Mouse (Mus musculus): Measurements from ENCODE around the gene Zzz3.

The Zzz3 gene

DNA sequence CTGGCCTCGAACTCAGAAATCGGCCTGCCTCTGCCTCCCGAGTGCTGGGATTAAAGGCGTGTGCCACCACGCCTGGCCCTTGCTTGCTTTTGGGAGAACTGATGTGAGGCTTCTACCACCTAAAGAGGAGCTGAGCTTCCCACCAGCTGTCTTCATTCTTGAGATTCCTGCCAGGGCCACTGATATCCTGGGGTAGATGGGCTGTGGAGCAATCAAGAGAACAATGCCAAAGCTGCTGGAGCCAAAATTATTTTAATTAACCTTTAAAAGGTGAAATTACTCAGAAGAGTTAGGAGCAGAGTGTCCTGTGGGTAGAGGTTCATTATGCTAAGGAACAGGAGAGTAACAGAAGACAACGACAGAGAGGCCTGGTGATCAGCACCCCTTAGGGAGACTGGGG lies 70.1 kb downstream of the Zzz3 start:
- in situ Hi-C loops (cut with MboI, MseI), result loop anchor here (5.0 kb wide), 1 partner anchor 282 kb away; no protein-coding TSS in a partner anchor

- in situ Hi-C loops (cut with MboI, MseI), result loop anchor here (5.0 kb wide), 1 partner anchor 280 kb away; no protein-coding TSS in a partner anchor
Measured at GRCm38 (mm10) chr3:152466849-152467248, 71.6 kb downstream of the Zzz3 start.

- in situ Hi-C loops (cut with MboI, MseI), result loop anchor here (5.0 kb wide), 1 partner anchor 280 kb away; no protein-coding TSS in a partner anchor
Measured at GRCm38 (mm10) chr3:152467312-152467711, 72.0 kb downstream of the Zzz3 start.

GRCm38 (mm10) chr3:152468032-152468431 lies 72.8 kb downstream of the Zzz3 start:
- in situ Hi-C loops (cut with MboI, MseI), result loop anchor here (5.0 kb wide), 1 partner anchor 279 kb away; no protein-coding TSS in a partner anchor

- in situ Hi-C loops (cut with MboI, MseI), result loop anchor here (5.0 kb wide), 1 partner anchor 279 kb away; no protein-coding TSS in a partner anchor
Measured at GRCm38 (mm10) chr3:152468569-152469041, 73.3 kb downstream of the Zzz3 start.

- in situ Hi-C loops (cut with MboI, MseI), result loop anchor here (5.0 kb wide), 1 partner anchor 278 kb away; no protein-coding TSS in a partner anchor
Measured at GRCm38 (mm10) chr3:152469423-152470200, 74.3 kb downstream of the Zzz3 start.

- in situ Hi-C loops (cut with MboI, MseI), result no loop called here
Measured at GRCm38 (mm10) chr3:152470347-152470746, 75.1 kb downstream of the Zzz3 start.

GRCm38 (mm10) chr3:152472676-152473075 lies 77.4 kb downstream of the Zzz3 start:
- in situ Hi-C loops (cut with MboI, MseI), result no loop called here

DNA sequence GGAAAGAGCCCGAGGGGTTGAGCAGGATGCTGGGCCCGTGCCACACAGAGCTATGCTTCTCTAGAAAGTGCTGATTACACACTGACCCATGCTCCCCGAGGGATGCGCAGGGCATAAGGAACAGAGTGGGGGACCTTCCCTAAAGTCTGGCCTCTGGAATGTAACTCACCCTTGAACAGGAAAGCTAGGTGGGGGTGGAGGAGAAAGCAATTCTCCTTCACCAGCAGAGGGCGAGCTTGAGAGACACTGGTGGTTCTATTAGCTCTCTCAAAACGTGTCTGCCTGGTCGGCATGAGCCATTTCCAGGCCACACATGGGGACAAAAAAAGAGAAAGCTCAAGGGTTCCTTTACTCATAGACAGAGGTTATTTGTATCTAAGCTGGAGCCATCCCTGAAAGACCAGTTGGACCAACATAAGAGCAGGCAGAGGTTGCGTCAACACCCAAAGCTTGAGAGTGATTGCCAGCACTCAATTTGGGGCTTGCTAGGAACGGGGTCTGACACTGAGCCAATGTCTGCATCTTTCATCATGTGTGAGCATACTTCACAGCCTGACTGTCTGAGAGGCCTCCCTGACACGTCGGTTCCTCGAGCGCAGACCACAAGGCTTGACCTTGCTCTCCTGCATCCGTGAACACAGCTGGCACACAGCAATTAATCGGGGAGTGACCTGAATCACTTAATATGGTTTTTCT lies 79.5 kb downstream of the Zzz3 start:
- in situ Hi-C loops (cut with MboI, MseI), result no loop called here

- in situ Hi-C loops (cut with MboI, MseI), result no loop called here
Measured at GRCm38 (mm10) chr3:152475278-152475669, 80.0 kb downstream of the Zzz3 start.

GRCm38 (mm10) chr3:152475894-152476293 lies 80.6 kb downstream of the Zzz3 start:
- in situ Hi-C loops (cut with MboI, MseI), result no loop called here

DNA sequence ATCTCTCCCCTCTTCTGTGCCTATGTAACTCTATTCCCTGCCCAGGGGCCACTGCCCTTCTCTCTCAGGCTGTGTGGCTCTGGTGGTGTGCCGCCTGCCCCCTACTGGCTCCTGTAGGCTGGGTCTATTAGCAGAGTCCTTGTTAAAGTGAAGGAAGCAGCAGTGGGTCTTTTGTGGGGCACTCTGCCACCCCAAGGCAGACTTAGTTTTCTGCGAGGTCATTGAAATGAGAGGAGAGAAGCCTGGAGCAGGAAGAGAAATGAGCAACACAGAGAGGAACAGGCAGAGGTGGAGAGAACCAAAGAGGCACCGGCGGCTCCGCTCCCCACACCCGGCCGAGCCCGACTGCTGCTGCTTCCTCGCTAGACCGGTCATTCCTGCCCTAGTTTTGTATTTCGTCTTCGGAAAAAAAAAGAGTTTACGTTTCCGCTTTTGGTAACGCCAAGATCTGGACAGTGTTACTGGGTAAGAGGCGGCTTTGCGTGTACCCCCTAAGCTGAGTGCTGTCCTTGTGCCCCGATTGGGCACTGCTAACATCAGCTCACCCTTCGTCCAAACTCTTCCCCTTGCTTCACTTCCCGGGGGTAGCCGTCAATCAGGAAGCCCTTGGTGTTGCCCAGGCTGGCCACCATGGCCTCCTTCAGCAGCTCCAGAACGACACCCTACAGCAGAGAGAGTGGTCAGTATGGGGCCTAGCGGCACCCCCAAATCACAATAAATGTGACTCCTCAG lies 82.7 kb downstream of the Zzz3 start:
- in situ Hi-C loops (cut with MboI, MseI), result no loop called here

- in situ Hi-C loops (cut with MboI, MseI), result no loop called here
Measured at GRCm38 (mm10) chr3:152478599-152479435, 83.5 kb downstream of the Zzz3 start.

DNA sequence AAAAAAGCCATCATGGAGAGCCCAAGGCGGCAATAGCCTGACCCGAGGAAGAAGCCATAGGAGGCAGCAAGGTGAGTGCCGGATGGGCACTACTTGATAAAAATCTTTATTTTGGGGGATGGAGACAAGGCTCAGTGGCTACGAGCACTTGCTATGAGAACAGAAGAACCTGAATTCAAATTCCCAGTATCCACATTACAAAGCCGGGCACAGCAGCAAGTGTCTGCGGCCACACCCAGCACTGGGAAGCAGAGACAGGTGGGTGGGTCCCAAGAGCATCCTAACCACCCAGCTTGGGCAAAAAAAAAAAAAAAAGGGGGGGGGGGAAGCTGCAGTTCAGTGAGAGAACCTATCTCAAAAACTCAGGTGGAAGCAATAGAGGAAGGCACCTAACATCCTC lies 85.1 kb downstream of the Zzz3 start:
- in situ Hi-C loops (cut with MboI, MseI), result no loop called here

DNA sequence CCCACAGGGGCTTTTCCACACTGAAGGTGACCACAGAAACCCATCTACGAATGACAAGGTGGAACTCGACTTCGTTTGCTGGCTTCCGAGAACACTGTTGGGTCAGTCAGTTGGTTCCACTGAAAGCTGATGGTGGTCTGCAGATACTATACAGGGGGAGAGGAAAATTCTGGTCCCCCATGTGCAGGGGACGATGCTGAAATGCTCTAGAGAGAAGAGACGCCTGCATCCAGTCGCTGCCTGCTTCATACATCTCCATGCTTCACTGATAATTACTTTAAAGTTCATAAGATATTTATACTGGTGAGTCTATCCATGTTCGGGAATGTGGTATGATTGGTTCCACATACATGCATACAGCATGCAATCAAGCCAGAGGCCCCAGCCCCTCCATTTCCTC lies 86.9 kb downstream of the Zzz3 start:
- in situ Hi-C loops (cut with MboI, MseI), result no loop called here

GRCm38 (mm10) chr3:152483800-152484199 lies 88.5 kb downstream of the Zzz3 start:
- in situ Hi-C loops (cut with MboI, MseI), result no loop called here

DNA sequence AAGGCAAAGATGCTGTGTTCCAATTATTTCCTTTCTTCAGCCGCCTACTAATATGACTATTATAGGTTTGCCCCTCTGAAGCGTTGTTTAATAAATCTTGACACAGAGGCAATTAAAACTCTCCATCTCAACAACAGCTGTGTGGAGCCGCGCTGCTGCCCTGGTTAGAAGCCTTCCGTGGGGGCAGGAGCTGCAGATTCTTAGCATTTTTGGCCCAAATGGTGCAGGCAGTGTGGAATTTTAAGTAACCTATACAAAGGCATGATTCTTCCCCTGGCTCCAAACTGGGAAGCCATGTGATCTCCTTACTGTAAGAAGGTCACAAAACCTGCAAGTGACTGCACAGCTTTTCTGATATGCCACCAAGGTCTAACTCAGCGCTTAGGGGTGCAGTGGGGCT lies 88.9 kb downstream of the Zzz3 start:
- in situ Hi-C loops (cut with MboI, MseI), result no loop called here

- in situ Hi-C loops (cut with MboI, MseI), result no loop called here
Measured at GRCm38 (mm10) chr3:152488964-152489363, 93.7 kb downstream of the Zzz3 start.

GRCm38 (mm10) chr3:152490423-152490822 lies 95.2 kb downstream of the Zzz3 start:
- in situ Hi-C loops (cut with MboI, MseI), result no loop called here

DNA sequence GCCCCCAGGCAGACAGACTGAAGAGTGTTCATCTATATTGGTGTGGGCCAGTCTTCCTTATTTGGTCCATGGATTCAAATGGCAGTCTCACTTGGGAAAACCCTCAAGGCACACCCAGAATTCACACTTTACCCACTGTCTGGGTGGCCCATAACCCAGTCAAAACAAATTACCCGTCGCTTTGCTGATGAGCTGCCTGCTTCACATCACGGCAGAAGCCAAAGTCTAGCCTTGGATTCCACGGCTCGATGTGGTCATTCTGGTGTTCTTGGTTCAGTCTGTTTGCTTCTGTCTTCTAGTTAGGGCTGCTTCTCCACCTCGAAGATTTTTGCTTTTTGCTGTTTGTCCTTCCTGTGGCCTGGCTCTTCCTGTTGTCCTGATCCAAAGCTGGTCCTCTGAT lies 97.0 kb downstream of the Zzz3 start:
- in situ Hi-C loops (cut with MboI, MseI), result no loop called here

- in situ Hi-C loops (cut with MboI, MseI), result no loop called here
Measured at GRCm38 (mm10) chr3:152493813-152494212, 98.5 kb downstream of the Zzz3 start.

Data from T-helper 1 cell (primary cell).